Mouse (Mus musculus) erythroblast, embryonic 14.5 days (primary cell): ENCODE measurements around the gene Gtpbp4.

Source experiments
- GATA1 ChIP-seq: IDR thresholded peaks from 2 replicates; pipeline ENCODE4 v1.6.1; 2012; ENCODE audit warnings: low read length, inconsistent platforms, mixed read lengths
- TAL1 ChIP-seq: IDR thresholded peaks from 3 replicates; pipeline ENCODE4 v1.6.1; 2012; ENCODE audit warnings: low read length, inconsistent platforms, mixed read lengths

- TF ChIP-seq GATA1 (peak; percentile 50), TAL1 (no peak)
These were observed 23.2 kb upstream of the Gtpbp4 start for GRCm38 (mm10) chr13:9018974-9019587.
